Mouse (Mus musculus): ENCODE measurements at regions not wholly inside any gene's neighbourhood (a gene's known extent, or its start where the extent isn't known, plus 50 kb on each side); places are given as distances from the start of the nearest gene placed in this dataset.
"Not testable (repeated sequence)": the region's sequence is repeated elsewhere in the genome, so short reads cannot be mapped to it uniquely, and the experiment has no call there.

DNA sequence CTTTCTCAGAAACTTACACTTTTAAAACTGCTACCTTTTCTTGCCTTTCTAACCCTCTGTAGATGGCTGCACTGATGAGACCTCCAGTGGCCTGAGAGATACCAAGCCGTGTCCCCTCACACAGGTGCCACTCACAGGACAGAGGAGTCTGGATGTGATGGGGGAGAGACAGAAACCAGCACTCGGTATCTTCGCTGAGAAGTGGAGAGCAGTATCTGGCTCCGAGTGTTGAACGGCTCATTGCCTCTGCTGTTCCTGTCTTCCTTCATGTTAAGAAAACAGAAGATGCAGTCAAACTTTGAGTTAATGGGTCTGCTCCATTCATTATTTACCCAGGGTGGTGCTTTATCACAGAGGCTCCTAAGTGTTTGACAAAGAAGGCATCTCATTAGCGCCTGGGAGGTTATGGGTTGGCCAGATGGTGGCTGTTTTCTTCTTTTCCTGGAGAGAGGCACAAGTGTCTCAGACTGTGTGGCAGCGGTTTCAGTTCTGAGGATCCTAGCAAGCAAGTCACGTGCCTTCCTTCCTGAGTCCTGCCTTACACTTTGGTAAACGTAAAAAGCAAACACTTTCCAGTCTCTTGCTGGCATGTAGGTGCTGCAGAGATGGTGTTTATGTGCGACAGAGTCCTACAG, 248.6 kb downstream of the Sec16b start:
- DNase-seq (ENCODE audit: low spot score) = no peak

DNA sequence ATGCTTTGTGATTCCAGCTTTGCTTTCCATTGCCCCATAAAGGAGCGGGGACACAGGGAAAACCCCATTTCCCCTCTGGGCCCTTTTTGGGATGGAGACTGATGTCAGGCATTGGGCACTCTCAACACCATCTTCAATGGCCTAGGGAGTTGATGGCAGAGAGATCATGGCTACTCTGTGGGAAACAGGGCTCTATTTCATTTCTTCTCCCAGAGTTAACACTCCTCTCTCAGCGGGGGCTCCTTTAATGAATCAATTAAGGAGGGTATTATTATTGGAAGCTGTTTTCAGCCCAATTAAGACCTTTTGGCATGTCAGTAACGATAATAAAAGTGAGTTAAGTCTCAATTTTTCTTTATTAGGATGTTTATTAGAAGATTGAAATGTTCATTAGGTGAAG, 250.4 kb downstream of the Sec16b start:
- no peak for DNase-seq (ENCODE audit: low spot score)

DNA sequence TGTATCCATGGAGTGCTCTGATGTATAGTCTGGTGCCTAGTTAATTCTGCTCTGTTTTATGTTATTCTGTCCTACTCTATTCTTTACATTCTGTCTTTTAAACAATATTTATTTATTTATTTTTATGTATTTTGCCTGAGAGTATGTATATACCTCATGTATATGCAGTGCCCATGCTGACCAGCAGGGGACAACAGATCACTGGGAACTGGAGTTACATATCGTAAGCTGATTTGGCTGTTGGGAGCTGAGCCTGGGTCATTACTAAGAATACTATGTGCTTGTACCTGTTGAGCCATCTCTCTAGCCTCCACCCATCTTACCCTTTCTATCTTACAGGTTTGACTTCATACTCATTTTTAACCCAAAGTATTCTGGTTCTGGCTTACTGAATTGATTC, 251.8 kb downstream of the Sec16b start:
- no peak for DNase-seq (ENCODE audit: low spot score)

DNA sequence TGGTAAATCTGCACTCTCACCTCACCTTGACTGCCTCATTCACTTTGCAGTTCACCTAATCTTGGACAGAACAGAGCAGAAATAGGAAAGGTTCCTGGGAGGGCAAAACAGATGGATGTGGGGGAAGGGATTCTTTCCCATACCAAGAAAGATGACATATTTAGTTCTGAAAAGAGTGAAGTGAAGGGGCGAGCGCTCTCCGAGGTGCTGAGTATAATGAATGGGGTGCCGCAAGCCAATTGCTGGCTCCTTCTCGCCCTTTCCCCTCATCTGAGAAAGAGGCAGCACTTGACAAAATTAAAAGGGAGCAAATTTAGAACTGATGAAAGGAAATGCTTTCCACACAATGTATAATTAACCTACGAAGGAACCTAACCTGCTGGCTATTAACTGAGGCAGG, 261.7 kb downstream of the Sec16b start:
- DNase-seq (ENCODE audit: low spot score) = no peak

DNA sequence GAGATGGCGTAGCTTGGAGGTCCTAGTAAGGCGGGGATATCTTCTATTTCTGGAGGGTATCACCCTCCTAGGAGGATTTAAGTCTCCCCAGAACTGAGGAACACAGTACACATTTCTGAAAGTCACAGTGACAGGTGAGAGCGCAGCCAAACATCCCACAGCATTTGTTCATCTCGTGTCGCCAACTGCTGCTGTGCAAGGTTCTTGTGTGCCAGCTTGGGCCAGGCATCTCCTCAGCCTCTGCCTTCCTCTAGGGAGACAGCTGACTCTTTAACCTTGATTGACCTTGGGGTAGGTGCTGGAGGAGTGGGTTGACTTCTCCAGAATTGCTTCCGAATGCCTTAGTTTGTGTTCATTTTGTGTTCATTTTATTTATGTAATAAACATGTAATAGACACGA, 291.2 kb downstream of the Sec16b start:
- no peak for DNase-seq (ENCODE audit: low spot score)

DNA sequence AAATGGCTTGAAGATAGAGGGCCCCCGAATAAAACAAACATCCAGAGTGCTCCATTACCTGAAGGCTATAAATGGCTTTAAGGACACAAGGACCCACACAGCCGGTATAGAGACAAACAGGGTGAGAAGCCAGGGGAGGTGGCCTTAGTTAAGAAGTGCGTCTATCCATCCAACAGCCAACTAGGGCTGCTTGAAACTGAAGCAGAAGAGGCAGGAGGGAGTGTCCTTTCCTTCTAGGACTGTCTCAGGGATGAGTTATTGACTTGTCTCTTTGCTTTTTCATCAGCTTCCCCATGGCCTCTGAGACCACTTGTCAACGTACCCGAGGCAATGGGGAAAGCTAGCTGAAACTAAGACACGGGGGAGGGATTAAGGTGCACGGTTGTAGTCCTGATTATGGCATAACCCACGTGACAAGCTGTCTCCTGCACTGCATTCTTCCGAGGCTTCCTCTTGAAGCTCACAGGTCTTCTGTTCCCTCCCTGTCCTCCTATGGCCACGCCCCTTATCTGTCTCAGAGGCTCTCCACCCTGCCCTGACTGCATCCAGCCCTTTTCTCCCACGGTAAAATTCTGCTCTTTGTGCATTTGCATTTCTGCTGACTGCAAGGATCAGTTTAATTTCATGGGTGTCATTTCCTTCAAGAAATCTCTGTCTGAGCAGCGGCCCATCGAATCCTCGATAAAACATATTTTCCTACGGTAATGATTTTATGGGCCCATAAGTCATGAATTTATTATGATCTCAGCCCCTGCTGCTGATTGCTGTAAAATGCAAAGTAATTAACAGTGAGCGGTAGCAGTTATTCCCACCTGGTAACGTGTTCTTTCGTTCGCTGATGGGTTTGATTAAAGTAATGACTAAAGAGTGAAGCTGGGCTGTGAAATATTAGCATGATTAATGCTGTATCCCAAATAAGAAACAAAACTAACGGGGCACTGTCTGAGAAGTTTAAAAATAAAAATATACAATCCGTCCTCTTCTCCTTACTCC, 292.3 kb downstream of the Sec16b start:
- no peak for DNase-seq (ENCODE audit: low spot score)

DNA sequence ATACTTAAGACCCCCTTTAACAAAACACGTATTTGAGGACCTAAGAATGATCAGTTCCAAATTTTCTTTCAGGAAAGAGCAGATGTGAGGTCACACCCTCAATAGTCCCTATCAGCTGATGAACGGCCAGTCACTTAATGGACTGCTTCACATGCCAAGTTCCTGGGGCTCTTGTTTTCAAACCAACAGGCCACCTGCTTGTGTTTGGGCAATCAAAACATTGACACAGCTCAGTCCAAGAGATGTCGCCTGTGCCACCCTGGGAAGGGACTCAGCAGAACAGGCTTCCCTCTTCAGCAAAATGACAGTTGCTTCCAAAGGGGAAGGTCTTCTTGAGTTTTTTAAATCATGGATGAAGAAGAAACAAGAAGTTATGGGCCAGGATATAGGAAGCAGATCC, 294.6 kb downstream of the Sec16b start:
- DNase-seq (ENCODE audit: low spot score) = no peak

DNA sequence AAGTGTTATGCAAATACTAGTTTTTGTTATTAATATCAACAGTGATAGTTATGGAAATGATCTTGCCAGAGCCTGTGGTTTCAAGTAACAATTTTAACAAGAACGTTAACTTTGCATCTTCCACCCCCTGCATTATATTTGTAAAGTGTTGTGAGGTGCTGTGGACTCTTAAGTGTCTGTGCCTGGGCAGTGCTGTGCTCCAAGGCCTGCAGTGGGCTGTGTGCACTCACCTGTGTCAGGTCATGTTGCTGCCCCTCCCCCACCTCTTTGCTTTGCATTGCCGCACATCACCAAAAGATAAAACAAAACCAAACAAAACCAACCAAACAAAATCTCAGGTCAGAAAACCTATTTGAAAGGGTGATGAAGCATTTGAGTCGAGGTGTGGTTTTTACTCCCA, 297.7 kb downstream of the Sec16b start:
- no peak for DNase-seq (ENCODE audit: low spot score)

DNA sequence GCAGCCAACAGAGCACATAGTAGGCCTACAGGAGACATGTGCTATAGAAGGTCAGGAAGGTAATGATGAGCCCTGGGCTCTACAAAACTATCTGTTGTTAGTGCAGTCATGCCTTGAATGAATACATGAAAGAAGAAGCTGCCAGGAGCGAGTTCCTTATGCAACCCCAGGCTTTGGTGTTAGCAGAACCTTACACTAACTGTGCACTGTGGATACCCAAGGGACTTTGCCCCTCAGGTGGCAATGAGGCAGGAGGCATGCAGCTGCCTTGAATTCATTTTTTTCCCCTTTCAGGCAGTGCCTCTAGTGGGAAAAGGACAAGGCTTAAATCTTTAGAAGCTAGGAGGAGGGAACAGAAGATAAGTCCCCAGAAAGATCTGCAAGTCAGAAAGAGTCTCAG, 299.8 kb downstream of the Sec16b start:
- no peak for DNase-seq (ENCODE audit: low spot score)

DNA sequence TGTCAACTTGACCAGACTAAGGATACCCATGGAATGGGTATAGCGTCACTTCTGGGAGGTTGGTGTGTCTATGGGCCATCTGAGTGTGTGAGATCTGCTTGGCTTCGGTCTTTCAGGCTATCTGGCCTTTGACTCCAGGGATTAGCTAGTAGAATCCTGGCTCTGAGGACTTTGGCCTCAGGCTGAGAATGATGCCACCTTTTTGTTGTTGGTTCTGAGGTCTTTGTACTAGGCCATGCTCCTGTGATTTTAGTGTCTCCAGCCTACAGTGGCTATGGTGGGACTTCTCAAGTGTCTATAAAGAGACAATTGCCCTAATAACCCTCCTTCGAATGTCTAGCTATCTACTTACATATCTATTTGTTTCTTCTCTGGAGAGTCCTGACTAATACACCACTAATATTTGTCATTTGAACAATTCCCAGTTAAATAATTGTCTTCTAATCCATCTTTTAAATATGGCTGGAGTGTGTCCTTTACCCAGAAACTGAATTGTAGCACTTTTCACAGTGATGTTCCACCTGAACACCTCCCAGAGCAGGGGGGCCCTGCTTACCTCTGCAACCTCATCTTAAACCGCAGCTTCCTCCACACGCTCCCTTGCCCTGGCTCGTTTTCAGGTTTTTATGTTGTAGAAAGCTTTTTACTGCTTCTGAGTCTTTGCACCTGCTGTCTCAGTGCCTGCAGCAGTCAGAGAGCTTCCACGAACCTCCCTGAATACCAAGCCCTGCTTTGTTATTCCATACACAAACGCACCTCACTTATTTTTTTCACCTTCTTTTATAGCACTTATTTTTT, 303.3 kb downstream of the Sec16b start:
- no peak for DNase-seq (ENCODE audit: low spot score)

DNA sequence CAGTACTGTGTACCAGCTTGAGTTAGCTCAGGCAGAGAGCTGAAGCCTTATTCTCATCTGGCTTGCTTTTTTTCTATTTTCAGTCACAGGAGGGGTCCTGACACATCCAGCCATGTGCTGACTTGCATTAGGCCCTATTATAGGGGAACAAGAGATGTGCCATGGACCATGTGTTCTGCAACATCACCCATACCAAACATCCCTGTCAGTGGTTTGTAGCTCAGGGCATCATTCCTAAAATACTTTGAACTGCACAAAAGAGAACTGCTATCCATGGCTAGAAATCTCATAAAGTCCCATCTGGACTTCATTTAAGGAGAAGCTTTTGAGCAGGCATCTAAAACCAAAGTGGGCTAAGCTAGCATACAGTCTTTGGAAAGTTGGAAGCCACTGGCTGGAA, 304.1 kb downstream of the Sec16b start:
- no peak for DNase-seq (ENCODE audit: low spot score)

DNA sequence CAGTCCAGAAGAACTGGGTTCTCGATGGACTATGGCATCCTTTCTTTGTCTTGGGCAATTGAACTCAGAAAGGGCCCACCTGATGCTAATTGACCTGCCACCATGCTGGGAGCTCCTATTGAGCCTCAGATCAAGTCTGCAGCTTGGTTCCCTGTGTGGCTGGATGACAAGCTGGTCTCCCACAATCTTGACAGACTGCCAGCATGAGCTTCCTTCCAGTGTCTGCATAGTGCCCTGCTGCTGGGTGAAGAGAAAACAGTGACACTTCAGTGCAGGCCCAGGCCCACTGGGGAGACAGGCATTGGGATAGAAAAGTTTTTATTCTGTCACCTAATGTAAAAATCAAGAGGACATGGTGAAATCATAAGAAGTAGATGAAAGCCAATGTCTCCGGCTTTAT, 321.4 kb downstream of the Sec16b start:
- DNase-seq (ENCODE audit: low spot score) = no peak

DNA sequence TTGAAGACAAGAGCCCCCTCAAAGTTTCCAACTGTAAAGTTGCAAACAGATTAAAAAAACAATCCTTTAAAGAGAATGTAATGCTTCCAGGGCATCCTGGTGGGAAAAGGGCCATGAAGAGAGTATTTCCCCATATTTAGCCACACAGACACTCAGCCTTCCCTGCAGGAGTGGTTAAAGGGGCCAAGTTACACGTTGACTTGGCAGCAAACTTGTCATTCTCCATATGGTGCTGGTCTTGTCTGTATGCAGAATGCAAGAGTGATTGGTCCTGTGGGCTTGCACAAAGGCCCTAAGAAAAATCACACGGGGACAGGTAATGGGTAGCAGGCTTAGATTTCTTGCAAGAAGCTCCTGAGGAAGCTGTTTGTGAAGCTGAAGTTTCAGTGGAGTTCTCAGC, 325.0 kb downstream of the Sec16b start:
- DNase-seq (ENCODE audit: low spot score) = no peak

DNA sequence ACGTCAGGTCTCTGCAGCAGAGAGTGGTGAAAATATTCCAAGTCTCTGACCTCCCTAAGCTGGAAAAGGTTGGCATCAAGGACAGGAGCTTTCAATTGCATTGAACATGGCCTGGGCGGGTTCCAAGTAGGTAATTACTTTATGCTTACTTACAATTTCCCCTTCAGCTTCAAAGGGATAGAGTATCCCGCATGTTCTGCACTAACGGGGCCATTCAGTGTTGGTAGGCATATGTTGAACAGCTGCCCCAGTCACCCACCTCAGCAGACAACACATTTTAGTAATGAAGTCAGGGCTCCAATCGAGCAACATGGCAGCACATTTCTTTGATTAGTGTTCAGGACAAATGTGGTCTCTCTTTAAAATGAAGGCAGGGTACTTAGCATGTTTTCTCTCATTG, 366.2 kb downstream of the Sec16b start:
- DNase-seq (ENCODE audit: low spot score) = no peak

DNA sequence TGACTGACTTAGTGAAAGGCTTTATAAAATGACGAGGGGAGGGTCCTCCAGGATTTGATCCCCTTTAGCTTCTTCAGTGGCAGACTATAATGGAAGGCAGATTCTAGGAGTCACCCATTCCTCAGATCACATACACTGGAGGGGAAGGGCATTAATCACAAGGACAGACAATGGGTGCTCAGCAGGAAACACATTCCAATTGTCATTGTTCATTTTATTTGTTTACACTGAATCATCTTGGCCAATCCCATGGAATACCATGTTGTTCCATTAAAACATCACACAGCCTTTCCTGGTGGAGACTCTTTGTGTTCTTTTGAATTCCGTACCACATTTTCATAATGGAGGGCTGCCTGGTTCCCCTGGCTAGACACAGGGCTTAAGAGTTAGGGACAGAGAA, 368.5 kb downstream of the Sec16b start:
- no peak for DNase-seq (ENCODE audit: low spot score)

DNA sequence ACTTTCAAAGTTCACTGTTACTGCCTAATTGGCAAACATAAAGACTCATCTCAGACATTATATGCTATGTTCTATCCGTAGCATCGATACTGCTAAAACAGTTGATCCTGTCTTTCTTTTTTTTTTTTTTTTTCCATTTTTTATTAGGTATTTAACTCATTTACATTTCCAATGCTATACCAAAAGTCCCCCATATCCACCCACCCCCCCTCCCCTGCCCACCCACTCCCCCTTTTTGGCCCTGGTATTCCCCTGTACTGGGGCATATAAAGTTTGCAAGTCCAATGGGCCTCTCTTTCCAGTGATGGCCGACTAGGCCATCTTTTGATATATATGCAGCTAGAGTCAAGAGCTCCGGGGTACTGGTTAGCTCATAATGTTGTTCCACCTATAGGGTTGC, 370.6 kb downstream of the Sec16b start:
- DNase-seq (ENCODE audit: low spot score) = not testable (repeated sequence)

DNA sequence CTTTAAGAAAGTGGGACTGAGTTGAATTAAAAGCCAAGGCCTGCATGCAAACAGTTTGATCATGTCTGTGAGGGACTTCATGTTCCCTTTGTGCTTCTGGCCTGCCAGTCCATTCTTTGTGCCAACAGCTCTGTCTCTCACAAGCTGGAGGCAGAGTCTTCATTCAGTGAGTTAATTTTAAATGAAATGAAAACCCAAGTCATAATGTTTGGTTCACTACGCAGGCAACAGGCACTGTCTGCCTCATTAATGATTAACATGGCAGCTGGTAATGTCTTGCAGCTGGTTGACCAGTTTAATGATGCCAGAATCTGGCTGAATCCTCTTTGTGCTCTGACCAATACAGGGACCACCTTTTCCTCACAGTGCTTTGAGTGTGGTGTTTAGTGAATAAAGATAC, 380.6 kb downstream of the Sec16b start:
- no peak for DNase-seq (ENCODE audit: low spot score)

DNA sequence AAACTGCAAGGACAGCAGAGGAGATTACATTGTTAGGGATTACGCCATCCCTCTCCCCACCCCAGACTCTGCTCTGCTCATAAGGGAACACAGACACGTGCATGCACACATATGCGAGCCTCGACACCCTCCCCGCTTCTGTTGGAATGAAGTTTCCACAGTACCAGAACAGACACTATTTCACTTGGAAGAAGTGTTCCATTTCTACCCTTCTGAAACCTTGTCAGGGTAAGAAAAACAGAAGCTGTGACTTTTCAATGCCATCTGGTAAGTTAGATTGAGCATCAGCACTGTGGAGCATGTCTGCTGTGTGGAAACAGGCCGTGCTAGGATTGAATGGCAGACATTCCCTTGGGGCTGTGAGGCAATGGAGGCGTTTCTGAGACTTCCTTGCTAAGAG, 382.0 kb downstream of the Sec16b start:
- no peak for DNase-seq (ENCODE audit: low spot score)

DNA sequence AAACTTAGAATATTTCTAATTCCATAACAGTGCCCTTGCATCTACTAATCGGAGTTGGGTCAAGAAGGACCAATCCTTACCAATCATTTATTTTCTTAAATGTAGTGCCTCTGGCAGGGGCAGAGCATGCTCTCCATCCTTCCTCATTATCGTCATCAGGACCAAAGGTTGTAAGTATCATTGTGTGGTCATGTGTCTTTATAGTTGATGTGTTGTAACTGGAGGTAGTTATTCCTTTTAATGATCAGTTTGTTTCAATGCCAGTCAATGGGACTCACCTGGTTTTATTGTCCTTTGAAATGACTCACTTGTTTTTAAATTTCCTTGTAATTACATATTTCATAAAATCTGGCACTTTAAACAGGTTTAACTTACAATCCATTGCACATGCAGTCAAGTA, 399.6 kb downstream of the Sec16b start:
- no peak for DNase-seq (ENCODE audit: low spot score)

DNA sequence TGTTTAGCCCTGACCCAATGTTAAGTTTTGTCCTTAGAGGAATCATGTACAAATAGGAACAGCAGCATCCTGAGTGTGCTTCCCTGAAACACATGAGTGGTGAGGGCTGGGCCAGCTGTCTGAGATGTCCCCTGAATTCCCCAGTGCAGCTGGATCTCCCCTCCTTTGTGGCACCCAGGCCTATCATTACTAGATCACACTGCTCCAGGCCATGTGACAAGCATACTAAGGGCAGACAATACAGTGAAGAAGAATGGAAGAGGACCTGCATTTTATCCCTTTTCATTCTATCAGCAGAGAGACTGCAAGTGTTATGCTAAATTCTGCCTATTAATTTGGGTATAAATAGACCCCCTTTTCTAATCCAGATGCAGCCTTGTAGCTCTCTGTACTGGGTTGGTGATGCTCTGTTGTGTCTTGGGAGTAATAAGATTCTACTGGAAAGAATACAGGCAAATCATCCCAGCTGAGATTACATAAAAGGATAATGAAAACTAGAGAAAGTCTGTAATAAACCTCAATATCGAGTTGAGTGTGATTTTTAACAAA, 418.3 kb downstream of the Brinp2 start:
- no peak for DNase-seq (ENCODE audit: low spot score)

DNA sequence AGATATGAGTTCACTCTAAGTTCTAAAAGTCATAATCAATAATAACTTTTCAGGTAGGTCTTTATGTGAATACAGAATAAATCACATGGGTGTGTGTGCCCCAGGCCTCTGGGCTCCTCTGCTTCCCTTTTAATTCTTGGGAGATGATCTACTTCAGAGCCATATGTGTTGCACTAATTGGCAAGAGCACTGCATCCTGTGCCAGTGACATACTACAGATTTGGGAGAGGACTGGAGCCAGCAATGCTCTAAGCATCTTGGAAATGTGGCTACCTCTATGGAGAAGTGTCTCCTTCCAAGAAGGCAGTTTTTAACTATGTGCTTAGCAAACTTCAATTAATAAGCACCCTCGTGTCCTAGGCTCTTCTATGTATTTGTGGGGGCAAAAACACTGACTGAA, 416.6 kb downstream of the Brinp2 start:
- DNase-seq (ENCODE audit: low spot score) = no peak

DNA sequence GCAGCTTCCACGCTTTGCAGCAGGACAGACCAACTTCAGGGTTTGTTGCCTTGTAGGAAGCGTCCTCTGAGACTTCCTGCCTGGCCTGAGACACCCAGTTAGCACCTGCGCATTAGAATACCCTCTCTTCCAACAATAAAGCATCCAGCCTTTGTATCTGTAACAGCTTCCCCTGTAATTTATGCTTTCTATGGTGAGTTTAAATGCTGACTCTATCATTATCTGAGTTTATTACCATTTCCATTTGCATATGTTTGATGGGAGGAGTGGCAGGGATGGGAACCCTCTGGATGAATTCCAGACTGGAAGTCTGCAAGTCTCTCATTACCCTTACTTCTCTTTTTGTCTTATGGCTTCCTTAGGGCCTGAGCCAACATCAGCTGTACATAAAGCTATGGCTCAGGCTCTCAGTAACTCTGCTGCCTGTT, 415.8 kb downstream of the Brinp2 start:
- DNase-seq (ENCODE audit: low spot score) = no peak

All from MN1 (cell line).